Mouse (Mus musculus) G1E (cell line): ENCODE results near the gene Gca. TPM values are rescaled to one million over a fixed set of nuclear protein-coding genes. Genes with fewer than 3 reads are reported as not detected.
"Not testable (repeated sequence)": the region's sequence is repeated elsewhere in the genome, so short reads cannot be mapped to it uniquely, and the experiment has no call there.

Experiments
- ATAC-seq: 2 replicates; pipeline ENCODE4 v1.8.0; 2016; ENCODE audit warnings: mild to moderate bottlenecking; ENCODE audit not compliant: insufficient number of reproducible peaks, poor library complexity, low FRiP score, severe bottlenecking; ENCODE audit errors: extremely low read depth
- DNase-seq: peaks from one replicate; pipeline ENCODE4 v3.0.0; 2012; ENCODE audit warnings: low spot score
- H3K27me3 ChIP-seq: 2 replicates; pipeline ENCODE4 v1.6.1; 2012; ENCODE audit warnings: mild to moderate bottlenecking, low read length, inconsistent platforms; ENCODE audit not compliant: insufficient read depth
- H3K36me3 ChIP-seq: replicated peaks from 2 replicates; pipeline ENCODE3; 2012; ENCODE audit warnings: mild to moderate bottlenecking, inconsistent platforms
- H3K4me1 ChIP-seq: 2 replicates; pipeline ENCODE4 v1.6.1; 2012; ENCODE audit warnings: low read depth, low read length, inconsistent platforms, mixed read lengths; ENCODE audit not compliant: insufficient read depth
- H3K4me3 ChIP-seq: 2 replicates; pipeline ENCODE4 v1.5.1; 2012; ENCODE audit warnings: low read depth, mild to moderate bottlenecking, inconsistent platforms, low read length, moderate library complexity, mixed read lengths
- H3K9me3 ChIP-seq: replicated peaks from 2 replicates; pipeline ENCODE4 v1.6.1; 2012; ENCODE audit warnings: inconsistent platforms
- CTCF ChIP-seq: IDR thresholded peaks from 2 replicates; pipeline ENCODE4 v1.5.1; 2012; ENCODE audit warnings: low read depth, low read length, inconsistent platforms, mixed read lengths
- GATA1 ChIP-seq: IDR thresholded peaks from 2 replicates; pipeline ENCODE4 v1.6.1; 2012; ENCODE audit warnings: borderline replicate concordance, low read length, inconsistent platforms, mixed read lengths
- GATA2 ChIP-seq: IDR thresholded peaks from 2 replicates; pipeline ENCODE4 v1.6.1; 2012; ENCODE audit warnings: low read depth, low read length, inconsistent platforms, borderline replicate concordance
- POLR2AphosphoS5 ChIP-seq: IDR thresholded peaks from 2 replicates; pipeline ENCODE4 v1.6.1; 2012; ENCODE audit warnings: low read depth, low read length, inconsistent platforms; ENCODE audit not compliant: insufficient replicate concordance
- TAL1 ChIP-seq: conservative IDR thresholded peaks from 2 replicates; pipeline ENCODE4 v1.6.1; 2012; ENCODE audit warnings: low read depth, low read length, inconsistent platforms, mixed read lengths
- polyA plus RNA-seq: library from polyadenylated mRNA; stranded (reverse); fragments of >175 nt; gene quantifications from 2 replicates; pipeline ENCODE4 v1.2.3, GENCODE M21; 2012
- total RNA-seq, 2 experiments: library from RNA; stranded (forward) in 1 of 2; stranded (reverse) in 1 of 2; fragments of 200-1000 nt in 1 of 2; fragments of >200 nt in 1 of 2; fragmentation: Nextera tagmentation in 1 of 2; gene quantifications; 2 replicates each; pipeline ENCODE4 v1.2.3; 2014 to 2017

The Gca gene
- total and polyA plus RNA-seq, 3 experiments: 0.90 to 38.0 (median 4.3) TPM

DNA sequence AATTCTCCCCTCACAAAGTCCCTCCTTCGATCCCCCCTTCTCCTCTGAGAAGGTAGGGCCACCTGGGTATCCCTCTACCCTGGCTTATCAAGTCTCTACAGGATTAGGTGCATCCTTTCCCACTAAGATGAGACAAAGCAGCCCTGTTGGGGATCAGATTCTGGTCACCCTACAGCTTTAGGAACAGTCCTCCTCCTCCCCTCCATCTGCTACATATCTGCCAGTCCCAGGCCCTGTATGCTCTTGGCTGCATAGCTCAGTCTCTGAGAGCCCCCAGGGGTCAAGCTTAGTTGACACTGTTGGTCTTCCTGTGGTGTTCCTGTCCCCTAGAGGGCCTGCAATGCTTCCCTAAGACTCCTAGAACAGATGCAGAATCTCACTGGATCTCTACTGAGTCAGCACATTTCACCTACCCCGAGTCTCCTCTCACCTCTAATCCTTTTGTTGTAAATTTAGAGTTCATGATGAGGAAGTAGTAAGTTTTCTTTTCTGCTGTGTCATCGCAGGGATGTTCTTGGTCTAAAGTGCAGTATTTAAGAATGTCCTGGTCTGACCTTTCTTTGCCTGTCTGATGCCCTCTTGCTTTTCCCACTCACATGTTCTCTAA lies 21.0 kb downstream of the Gca start:
- Histone ChIP-seq H3K4me1 (peaks cover 11% of the 10 kb centered on the region), H3K4me3 (no peak overlapping the region), H3K9me3 (no peaks in the 10 kb centered on the region), H3K27me3 (no peaks in the 10 kb centered on the region), H3K36me3 (peaks cover 2% of the 10 kb centered on the region)
- TF ChIP-seq GATA1 (no peak), GATA2 (no peak), POLR2AphosphoS5 (no peak), TAL1 (no peak), CTCF (no peak)
- DNase-seq: peak; percentile 18
- ATAC-seq: peak; percentile 79

DNA sequence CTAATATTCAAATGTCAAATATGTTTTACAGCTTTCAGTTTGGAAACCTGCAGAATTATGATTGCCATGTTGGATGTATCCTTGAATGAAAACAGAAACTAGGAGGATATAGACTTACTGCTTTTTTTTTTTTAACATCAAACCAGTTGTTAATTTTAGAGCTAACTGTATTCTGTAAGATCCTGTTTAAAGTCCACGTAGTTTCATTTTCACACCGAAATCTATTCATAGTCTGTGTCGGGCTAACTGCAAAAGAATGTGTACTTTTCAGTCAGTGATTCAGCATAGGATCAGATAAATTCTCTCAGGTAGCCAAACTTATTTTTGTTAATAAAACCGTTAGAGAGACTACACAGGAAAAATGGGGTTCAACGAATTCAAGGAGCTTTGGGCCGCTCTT lies 21.8 kb downstream of the Gca start:
- H3K27me3 ChIP-seq: no peaks in the 10 kb centered on the region
- H3K4me1 ChIP-seq: peaks cover 11% of the 10 kb centered on the region
- ATAC-seq (no peak), DNase-seq (no peak)
- no peak overlapping the region for H3K4me3 ChIP-seq
- peaks cover 2% of the 10 kb centered on the region for H3K36me3 ChIP-seq
- no peaks in the 10 kb centered on the region for H3K9me3 ChIP-seq
- TF ChIP-seq GATA2: no peak
- TF ChIP-seq POLR2AphosphoS5: no peak
- no peak for TF ChIP-seq GATA1
- TF ChIP-seq TAL1: no peak
- TF ChIP-seq CTCF: no peak

DNA sequence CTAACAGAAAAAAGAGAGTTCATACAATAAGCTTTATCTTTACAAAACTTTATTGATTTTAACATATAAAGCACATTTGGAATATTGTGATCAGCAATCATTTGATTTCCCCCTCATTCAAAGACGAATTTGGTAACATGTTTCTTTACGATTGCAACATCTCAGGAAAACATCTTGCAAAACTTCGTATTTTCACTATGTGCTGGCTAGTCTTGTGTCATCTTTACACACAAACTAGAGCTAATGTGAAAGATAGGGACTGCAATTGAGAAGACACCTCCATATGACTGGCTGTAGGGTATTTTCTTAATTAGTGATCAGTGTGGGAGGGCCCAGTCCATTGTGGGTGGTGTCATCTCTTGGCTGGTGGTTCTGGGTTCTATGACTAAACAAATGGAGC lies 42.2 kb downstream of the Gca start:
- DNase-seq: no peak
- no peaks in the 10 kb centered on the region for H3K4me1 ChIP-seq
- peaks cover 6% of the 10 kb centered on the region for H3K27me3 ChIP-seq
- no peak for TF ChIP-seq POLR2AphosphoS5
- no peak for TF ChIP-seq TAL1
- TF ChIP-seq CTCF: no peak
- TF ChIP-seq GATA2: no peak
- TF ChIP-seq GATA1: no peak
- no peaks in the 10 kb centered on the region for H3K36me3 ChIP-seq
- no peak for ATAC-seq
- no peaks in the 10 kb centered on the region for H3K9me3 ChIP-seq
- no peak overlapping the region for H3K4me3 ChIP-seq

- Histone ChIP-seq H3K27me3 (peaks cover 4% of the 10 kb centered on the region; the same call in 1 of the 2 replicates), H3K36me3 (no peaks in the 10 kb centered on the region), H3K4me3 (no peak overlapping the region), H3K4me1 (no peaks in the 10 kb centered on the region), H3K9me3 (no peaks in the 10 kb centered on the region)
- ATAC-seq (no peak), DNase-seq (no peak)
- TF ChIP-seq GATA2 (no peak), TAL1 (no peak), CTCF (no peak), GATA1 (no peak), POLR2AphosphoS5 (no peak)
Measured at GRCm38 (mm10) chr2:62709633-62710032, 45.5 kb downstream of the Gca start.

GRCm38 (mm10) chr2:62714362-62714761 lies 50.3 kb downstream of the Gca start:
- H3K4me1 ChIP-seq, H3K9me3 ChIP-seq, DNase-seq, ATAC-seq, H3K36me3 ChIP-seq, H3K27me3 ChIP-seq, H3K4me3 ChIP-seq: not testable (repeated sequence)

DNA sequence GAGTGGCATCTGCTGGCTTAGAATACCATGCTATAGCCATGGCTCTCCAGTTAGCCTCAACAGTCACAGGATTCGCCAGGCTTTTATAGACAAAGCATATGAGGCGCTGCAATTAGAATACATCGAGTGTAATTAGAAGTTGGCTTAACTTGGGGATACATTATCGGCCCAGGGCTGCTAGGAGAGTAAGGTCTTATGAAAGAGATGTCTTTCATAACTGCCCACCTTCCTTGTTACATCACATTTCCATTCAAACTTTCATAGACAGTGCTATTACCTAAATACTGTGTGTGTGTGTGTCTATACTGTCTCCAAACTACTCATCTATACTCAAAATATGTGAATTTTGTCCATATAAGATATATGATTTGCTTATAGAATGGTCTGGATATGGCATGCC lies 51.2 kb downstream of the Gca start:
- no peak for TF ChIP-seq GATA2
- no peak for DNase-seq
- Histone ChIP-seq H3K4me3 (no peak overlapping the region), H3K4me1 (no peaks in the 10 kb centered on the region), H3K36me3 (no peaks in the 10 kb centered on the region), H3K27me3 (no peaks in the 10 kb centered on the region), H3K9me3 (no peaks in the 10 kb centered on the region)
- ATAC-seq: no peak

DNA sequence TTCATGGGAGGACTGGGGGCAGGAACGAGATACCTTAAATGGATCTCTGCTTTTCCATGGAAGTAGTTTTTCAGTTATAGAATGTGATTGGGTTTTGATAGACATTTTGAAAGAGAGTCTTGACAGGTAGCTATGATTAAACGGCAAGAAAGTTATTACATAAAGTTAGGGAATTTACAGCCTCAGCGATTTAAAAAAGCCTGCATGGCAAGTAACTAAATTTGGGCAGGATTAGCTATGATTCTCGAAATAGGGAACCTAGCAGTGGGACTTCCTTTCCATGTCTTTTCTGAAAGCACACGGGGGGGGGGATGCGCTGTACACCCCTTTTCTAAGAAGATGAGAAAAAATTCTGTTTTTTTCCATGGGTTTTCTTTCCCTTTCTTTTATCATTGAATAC lies 53.2 kb downstream of the Gca start:
- ATAC-seq (no peak), DNase-seq (no peak)
- TF ChIP-seq GATA1 (no peak), GATA2 (no peak), CTCF (no peak), POLR2AphosphoS5 (no peak), TAL1 (no peak)
- H3K4me1 ChIP-seq: no peaks in the 10 kb centered on the region
- no peaks in the 10 kb centered on the region for H3K9me3 ChIP-seq
- no peaks in the 10 kb centered on the region for H3K27me3 ChIP-seq
- no peak overlapping the region for H3K4me3 ChIP-seq
- no peaks in the 10 kb centered on the region for H3K36me3 ChIP-seq
